Mouse (Mus musculus) limb, embryonic 14.5 days (tissue): ENCODE measurements at regions not wholly inside any gene's neighbourhood (a gene's known extent, or its start where the extent isn't known, plus 50 kb on each side); places are given as distances from the start of the nearest gene placed in this dataset.

Experiments used
- ATAC-seq: fragments of 200-750 bp; cut with Nextera tagmentation; 2 replicates; pipeline ENCODE4 v1.8.0; 2017; ENCODE audit warnings: low read depth, moderate number of reproducible peaks, moderate TSS enrichment; ENCODE audit not compliant: low FRiP score
- DNase-seq: peaks from one replicate; pipeline ENCODE4 v3.0.0-alpha.2; 2015; ENCODE audit warnings: low spot score
- H3K27ac ChIP-seq: fragments of 300-500 bp; sonication (generic); replicated peaks from 2 replicates; pipeline ENCODE4 v1.5.1; 2014; ENCODE audit warnings: low read depth, mild to moderate bottlenecking, low read length, moderate library complexity, mixed read lengths
- H3K27me3 ChIP-seq: fragments of 300-500 bp; sonication (generic); 2 replicates; pipeline ENCODE4 v1.6.1; 2014; ENCODE audit warnings: low read length, mixed read lengths; ENCODE audit not compliant: control insufficient read depth, insufficient read depth
- H3K36me3 ChIP-seq: fragments of 300-500 bp; sonication (generic); 2 replicates; pipeline ENCODE4 v1.6.1; 2014; ENCODE audit warnings: mild to moderate bottlenecking, low read length, moderate library complexity, mixed read lengths; ENCODE audit not compliant: control insufficient read depth, insufficient read depth
- H3K4me1 ChIP-seq: fragments of 300-500 bp; sonication (generic); 2 replicates; pipeline ENCODE4 v1.6.1; 2014; ENCODE audit warnings: antibody characterized with exemption, low read length, mixed read lengths; ENCODE audit not compliant: control insufficient read depth, insufficient read depth
- H3K4me2 ChIP-seq: fragments of 300-500 bp; sonication (generic); replicated peaks from 2 replicates; pipeline ENCODE4 v1.6.1; 2014; ENCODE audit warnings: low read depth, mild to moderate bottlenecking, low read length, moderate library complexity; ENCODE audit not compliant: severe bottlenecking
- H3K4me3 ChIP-seq: fragments of 300-500 bp; sonication (generic); replicated peaks from 2 replicates; pipeline ENCODE4 v1.5.1; 2014; ENCODE audit warnings: low read length
- H3K9ac ChIP-seq: fragments of 300-500 bp; sonication (generic); 2 replicates; pipeline ENCODE4 v1.6.1; 2014; ENCODE audit warnings: mild to moderate bottlenecking, low read depth, low read length, moderate library complexity; ENCODE audit not compliant: severe bottlenecking
- H3K9me3 ChIP-seq: fragments of 300-500 bp; sonication (generic); 2 replicates; pipeline ENCODE4 v1.6.1; 2016; ENCODE audit warnings: low read length; ENCODE audit not compliant: control insufficient read depth
- POLR2A ChIP-seq: fragments of 200-500 bp; IDR thresholded peaks from 2 replicates; pipeline ENCODE4 v1.8.0; 2012; ENCODE audit warnings: inconsistent platforms, mild to moderate bottlenecking, moderate library complexity, borderline replicate concordance; ENCODE audit not compliant: insufficient read depth, insufficient read length; ENCODE audit errors: extremely low read depth
- WGBS: fragments of 180-500 bp; shearing (Covaris S2); extraction: QIAGEN DNeasy Blood & Tissue Kit; methylation state at CpG from one replicate; pipeline ENCODE4 v1.1.7; 2014; 5-methylcytosine and 5-hydroxymethylcytosine counted together

- H3K27ac ChIP-seq = no peak overlapping the region
Measured at GRCm38 (mm10) chr1:186505912-186506311, 199.9 kb downstream of the Tgfb2 start.

GRCm38 (mm10) chr1:186505051-186505711 lies 200.6 kb downstream of the Tgfb2 start:
- WGBS = 58% methylated on average over 6 of the region's 6 CpGs
- TF ChIP-seq POLR2A = no peak
- no peak for ATAC-seq
- H3K36me3 ChIP-seq = no peaks in the 10 kb centered on the region
- H3K4me2 ChIP-seq = no peak overlapping the region
- no peak for DNase-seq
- no peak overlapping the region for H3K4me3 ChIP-seq
- H3K9me3 ChIP-seq = no peaks in the 10 kb centered on the region
- H3K4me1 ChIP-seq = peaks cover 27% of the 10 kb centered on the region
- no peak overlapping the region for H3K9ac ChIP-seq
- no peak overlapping the region for H3K27ac ChIP-seq
- no peaks in the 10 kb centered on the region for H3K27me3 ChIP-seq

More at GRCm38 (mm10) chr1:186505912-186506311, 199.9 kb downstream of the Tgfb2 start:
- Histone ChIP-seq H3K4me3 (no peak overlapping the region), H3K9ac (no peak overlapping the region), H3K36me3 (no peaks in the 10 kb centered on the region), H3K27me3 (no peaks in the 10 kb centered on the region), H3K4me1 (peaks cover 27% of the 10 kb centered on the region), H3K9me3 (no peaks in the 10 kb centered on the region), H3K4me2 (no peak overlapping the region)
- WGBS = 78% methylated on average over 1 of the region's 1 CpGs
- ATAC-seq (no peak), DNase-seq (no peak)
- TF ChIP-seq POLR2A = no peak

GRCm38 (mm10) chr1:186501726-186502125 lies 204.1 kb downstream of the Tgfb2 start:
- WGBS = 36% methylated on average over 1 of the region's 1 CpGs
- Histone ChIP-seq H3K27me3 (no peaks in the 10 kb centered on the region), H3K4me3 (no peak overlapping the region), H3K4me1 (peaks cover 18% of the 10 kb centered on the region), H3K9me3 (no peaks in the 10 kb centered on the region), H3K36me3 (no peaks in the 10 kb centered on the region), H3K27ac (no peak overlapping the region), H3K4me2 (no peak overlapping the region), H3K9ac (no peak overlapping the region)
- no peak for TF ChIP-seq POLR2A
- DNase-seq = no peak
- ATAC-seq = no peak

DNA sequence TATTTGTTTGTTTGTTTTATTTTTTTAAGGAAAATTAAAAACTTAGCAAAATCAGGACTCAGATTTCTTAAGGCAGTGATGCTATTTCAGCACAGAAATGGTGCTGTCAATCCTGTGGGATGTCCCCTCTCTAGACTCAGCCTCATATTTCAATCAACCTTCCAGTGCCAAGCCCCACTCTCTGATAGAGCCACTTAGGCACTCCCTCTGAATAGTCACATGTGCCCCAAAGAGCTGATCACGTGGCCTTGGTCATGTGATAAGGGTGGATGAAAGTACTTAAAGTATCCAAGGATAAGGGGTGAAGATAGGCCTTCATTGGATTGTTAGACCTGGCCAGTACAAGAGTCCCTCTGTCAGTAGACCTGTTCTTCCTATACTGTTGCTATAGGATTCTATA lies 207.9 kb downstream of the Tgfb2 start:
- Histone ChIP-seq H3K36me3 (no peaks in the 10 kb centered on the region), H3K9me3 (no peaks in the 10 kb centered on the region), H3K27ac (no peak overlapping the region), H3K4me1 (peaks cover 20% of the 10 kb centered on the region; the same call in 1 of the 2 replicates), H3K27me3 (no peaks in the 10 kb centered on the region), H3K9ac (no peak overlapping the region), H3K4me2 (no peak overlapping the region), H3K4me3 (no peak overlapping the region)
- DNase-seq = no peak
- no peak for ATAC-seq
- no peak for TF ChIP-seq POLR2A
- 53% methylated on average over 1 of the region's 1 CpGs for WGBS

GRCm38 (mm10) chr1:186497333-186497732 lies 208.5 kb downstream of the Tgfb2 start:
- Histone ChIP-seq H3K9me3 (no peaks in the 10 kb centered on the region), H3K4me2 (no peak overlapping the region), H3K4me1 (peaks cover 20% of the 10 kb centered on the region; the same call in 1 of the 2 replicates), H3K36me3 (no peaks in the 10 kb centered on the region), H3K9ac (no peak overlapping the region), H3K4me3 (no peak overlapping the region), H3K27me3 (no peaks in the 10 kb centered on the region), H3K27ac (no peak overlapping the region)
- ATAC-seq (no peak), DNase-seq (no peak)
- 72% methylated on average over 2 of the region's 2 CpGs for WGBS
- no peak for TF ChIP-seq POLR2A
